Mouse (Mus musculus) lung, postnatal 14 days (tissue): ENCODE results near the gene Arid1a.

Source experiments
- DNase-seq: peaks from one replicate; pipeline ENCODE4 v3.0.0; 2021

Arid1a gene

DNA sequence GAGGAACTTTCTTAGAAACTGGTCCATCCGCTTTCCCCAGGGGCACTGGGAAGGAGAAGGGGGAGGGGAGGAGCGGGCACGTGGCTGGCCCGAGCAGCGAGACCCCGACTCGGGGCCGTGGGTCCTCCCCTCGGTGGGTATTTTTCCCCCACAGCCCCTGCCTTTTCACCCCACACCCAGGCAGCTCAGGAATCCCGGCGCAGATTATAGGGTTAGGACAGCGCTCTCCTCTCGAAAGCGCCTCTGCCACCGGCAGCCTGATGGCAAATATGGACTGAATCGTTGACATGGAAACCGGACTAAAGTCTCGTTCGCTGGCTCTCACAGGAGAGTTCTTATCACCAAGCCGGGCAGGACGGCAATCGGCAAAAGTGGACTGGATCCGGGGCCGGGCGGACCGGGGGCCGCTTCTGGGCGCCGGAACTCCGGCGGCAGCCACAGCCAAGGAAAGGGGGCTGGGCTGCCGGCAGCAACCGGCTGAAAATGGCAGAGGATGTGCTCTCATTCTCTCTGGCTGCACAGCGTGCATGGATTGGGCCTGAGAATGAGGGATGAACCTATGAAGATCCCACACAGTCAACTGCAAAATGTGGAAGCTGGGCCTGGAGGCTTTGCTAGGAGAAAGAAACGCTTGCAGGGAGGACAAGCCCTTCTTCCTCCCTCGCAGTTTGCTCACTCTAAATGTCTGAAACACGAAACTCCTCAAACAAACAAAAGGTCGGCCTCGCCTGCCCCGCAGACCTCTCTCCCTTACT, at the start of gene Arid1a:
Arid1a (minus strand) TSS at position 256 of the 755 bp plus-strand sequence.
- peak; percentile 94 for DNase-seq

DNA sequence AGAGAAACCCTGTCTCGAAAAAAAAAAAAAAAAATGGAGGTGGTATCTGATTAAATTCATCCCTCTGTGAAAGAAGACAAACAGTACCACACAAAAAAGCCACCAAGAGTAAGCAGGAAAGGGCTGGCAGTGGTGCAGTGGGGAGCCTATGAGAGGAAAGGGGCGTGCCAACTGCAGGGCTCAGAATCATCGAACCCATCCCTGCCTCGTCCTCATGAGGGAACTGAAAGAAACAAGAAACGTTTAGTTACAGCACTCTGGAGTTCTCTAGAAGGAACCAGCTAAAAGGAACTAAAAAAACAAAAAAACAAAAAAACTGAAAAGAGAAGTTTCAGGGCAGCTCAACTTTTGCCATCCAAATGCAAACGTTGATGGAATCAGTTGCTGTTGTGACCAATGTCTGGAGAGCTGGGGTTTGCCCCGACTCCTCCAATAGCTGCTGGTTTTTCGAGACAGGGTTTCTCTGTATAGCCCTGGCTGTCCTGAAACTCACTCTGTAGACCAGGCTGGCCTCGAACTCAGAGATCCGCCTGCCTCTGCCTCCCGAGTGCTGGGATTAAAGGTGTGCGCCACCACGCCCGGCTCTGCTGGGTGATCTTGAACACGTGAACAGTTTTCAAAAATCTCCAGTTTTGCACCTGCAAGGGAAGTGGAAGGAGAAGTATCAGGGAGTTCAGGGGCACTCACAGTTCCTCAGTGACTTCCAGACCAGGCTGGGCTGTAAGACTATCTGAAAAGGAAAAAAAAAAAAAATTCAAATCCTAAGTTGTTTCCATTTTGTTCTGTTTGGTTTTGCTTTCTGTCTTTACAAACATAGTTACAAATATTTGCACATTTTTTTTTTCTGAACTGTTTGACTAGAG, 48.1 kb upstream of the Arid1a start:
- peak; percentile 26 for DNase-seq

DNA sequence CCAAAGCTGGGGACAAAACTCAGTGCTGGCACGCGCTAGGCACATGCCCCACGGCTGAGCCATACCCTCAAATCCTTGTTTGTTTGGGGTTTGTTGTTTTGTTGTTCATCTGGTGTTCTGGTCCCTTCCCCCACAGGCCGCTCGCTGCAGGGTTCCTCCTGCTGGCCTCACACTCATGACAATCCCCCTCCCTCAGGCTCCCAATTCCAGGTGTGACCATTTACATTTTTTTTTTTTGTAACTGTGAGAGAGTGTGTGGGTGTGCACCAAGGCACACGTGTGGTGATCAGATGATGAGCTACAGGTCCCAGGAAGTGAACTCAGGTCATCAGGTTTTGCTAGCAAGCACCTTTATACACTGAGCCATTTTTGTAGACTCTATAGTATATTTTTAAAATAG, 44.0 kb upstream of the Arid1a start:
- no peak for DNase-seq

DNA sequence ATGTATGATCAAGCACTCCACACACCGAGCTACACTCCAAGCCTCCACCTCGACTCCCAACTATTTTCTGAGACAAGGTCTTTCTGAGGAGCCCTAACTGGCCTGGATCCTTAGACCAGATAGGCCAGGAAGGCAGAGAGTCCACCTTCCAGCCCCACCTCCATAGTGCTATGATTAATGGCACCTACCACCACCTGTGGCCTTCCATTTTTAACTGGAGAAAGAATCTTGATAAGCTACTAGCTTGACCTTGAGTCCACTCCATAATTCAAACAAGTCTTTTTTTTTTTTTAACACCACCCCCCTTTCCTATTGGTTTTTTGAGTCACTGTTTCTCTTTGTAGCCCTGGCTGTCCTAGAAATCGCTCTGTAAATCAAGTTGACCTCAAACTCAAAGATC, 36.7 kb upstream of the Arid1a start:
- no peak for DNase-seq

DNA sequence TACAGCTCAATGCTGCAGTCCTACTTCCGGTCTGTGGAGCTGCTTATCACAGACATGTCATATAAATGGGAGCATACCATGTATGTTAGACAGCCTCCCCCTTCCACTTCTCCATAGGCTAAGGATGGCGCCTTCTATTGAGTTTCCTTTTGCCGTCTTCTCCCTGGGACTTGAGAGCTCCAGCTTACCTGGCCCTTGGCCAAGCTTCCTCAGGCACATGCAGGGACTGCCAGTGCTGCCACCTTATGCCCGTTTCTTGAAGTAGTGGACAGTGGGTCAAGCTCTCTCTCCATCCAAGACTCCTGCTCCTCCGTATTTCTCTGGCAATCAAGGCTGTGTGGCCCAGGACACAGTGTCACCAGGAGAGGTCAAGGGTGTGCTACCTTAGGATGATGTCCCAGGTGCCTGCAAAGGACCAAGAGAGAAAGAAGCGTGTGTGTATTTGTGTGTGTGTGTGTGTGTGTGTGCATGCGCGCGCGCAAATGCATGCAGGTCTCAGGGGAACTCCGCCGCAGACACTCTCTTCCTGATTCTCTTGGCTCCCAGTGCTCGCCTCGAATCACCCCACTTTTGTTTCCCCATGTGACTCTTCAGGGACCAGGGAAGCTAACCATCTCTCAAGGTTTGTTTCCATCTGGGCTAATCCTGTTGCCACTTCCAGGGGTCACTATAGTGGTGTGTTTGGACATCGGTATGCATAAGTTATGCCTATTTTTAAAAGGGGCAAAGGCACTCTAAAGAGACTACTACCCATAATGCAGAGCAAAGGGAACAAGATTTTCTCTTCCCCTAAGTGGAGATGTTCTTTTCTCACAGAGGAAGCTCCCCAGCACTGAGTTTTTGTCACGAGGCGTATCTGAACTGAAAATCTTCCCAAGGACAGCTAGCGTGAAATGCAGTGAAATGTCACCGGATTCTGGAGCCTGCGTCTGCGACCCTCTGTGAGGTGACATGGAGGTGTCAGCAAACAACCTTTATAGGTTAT, 18.3 kb upstream of the Arid1a start:
- peak; percentile 94 for DNase-seq

DNA sequence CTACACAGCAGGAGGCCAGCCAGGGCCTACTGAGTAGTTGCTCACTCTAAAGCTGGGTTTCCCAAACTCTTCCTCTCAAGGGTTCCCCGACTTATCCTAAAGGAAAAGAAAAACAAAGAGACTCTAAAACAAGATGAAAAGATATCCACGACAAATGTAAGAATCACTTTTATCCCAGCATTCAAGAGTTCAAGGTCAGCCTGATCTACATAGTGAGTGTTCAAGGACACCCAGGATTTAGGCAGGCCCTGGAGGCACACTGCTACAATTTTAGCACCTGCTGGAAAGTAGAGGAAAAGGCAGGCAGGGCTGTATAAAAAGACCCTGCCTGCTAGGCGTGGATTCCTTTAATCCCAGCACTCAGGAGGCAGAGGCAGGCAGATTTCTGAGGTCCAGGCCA, 12.6 kb upstream of the Arid1a start:
- DNase-seq, result no peak

DNA sequence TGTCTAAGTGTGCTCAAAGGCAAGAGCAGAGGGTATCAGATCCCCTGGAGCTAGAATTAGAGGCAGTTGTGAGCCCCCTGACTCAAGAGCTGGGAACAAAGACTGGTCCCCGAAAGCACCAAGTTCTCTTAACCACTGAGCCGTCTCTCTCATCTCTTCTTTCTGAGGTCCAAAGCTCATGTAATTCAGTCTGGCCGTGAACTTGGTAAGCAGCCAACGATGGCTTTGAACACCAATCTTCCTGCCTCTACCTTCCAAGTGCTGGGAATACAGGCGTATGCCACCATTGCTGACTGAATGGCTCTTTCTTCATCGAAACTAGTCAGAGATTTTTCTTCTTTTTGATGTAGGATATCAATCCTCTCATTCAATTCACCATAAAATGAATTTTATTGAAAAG, 6.5 kb upstream of the Arid1a start:
- no peak for DNase-seq

DNA sequence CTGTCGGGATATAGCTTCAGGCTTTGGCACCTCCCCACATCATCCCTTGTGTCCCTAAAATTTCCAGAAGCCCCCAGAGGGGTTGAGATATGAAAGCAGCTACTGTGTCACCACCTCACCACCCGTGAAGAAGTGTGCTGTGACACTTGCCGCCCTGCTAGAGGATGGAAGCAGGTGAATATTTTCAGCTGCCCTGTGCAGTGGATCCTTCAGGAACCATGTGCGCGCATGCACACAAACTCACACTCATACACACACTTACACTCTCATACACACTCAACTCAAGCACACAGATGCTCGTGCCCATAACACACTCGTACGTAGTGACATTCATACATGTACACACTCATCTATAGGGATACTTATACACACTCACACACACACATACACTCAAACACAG, 3.1 kb upstream of the Arid1a start:
- no peak for DNase-seq

DNA sequence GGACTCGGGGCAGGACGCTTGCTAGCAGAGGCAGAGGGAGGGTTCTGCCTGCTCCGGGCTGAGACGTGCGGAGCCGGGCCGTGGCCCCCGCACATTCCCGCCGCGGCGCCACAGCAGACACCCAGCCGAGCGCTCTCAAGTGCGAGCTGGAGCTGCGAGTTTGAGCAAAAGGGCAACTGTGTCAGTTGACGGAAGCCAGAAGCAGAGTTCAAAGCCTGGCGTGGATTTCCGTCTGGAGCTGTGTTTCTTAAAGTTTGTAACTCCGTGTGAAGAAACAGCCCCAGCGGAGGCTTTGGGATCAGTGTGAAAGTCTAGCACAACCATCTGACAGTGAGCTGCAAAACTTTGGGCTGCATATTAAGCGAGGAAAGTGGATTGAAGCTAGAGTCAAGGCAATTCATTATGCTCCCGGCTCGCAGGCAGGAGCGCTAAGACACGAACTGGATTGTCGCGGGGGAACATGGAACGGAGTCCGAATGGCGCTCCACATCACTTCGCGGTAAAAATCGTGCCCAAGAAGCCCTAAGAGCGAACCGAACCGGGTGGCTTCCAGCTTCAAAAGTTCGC, 783 bp upstream of the Arid1a start:
- DNase-seq, result peak; percentile 82

DNA sequence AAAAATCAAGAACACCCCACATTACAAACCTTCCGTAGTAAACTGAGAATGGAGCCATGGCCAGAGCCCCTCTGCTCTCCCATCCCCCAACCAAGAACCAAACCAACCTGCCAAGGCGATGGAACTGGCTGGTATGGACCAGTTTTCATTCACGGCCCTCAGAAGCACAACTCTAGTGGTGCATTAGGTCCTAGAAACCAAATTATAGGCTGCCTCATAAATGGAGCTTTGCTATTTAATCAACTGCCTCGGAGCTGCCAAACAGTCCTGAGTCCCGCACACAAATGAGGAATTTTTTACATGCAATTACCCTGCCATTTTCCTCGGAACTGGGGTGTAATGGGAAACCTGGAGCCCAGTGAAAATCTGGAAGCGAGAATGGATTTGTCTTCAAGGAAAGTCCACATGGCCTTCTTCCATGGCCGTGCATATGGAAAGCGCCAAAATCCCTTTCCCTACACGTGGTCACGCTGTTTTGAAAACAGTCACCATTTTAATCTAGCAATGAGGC, 653 bp downstream of the Arid1a start:
- no peak for DNase-seq

DNA sequence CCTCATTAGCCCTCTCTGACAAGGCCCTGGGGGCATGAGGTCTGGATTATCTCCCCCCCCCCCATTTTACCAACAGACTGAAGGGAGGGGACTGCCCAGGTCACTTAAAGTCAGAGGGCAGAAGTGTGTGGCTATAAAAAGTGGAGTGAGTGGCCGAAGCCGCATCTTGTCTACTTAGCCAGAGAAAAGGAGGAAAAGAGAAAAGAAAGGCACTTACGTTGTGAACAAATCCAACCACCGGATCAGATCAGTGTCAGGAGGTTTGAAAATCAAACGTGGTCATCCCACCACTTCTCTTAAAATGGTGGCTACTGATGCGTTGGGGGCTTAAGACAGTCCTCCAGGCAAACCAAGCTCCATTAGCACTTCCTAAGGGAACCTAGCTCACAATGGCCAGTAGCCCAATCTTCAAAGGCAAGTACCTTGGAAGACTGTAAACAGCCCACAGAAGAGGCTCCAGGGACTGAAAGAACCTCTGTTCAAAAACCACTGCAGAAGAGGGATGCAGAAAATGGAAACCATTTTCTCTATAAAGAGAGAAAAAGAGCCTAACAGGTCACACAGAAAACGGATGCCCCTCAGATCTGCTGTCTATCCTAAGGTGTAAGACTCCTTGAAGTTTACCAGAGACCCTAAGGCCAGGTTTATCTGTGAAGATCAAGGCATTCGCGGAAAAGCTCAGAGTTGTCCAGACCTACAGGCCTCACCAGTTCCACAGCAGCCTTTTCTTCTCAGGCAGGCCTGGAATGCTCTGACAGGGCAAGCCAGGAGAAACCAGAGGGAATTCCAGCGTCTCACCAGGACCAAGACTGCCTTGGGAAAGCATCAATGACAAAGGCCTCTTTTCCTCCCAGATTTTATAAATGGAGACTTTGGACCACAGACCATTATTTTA, 1.5 kb downstream of the Arid1a start:
- no peak for DNase-seq

DNA sequence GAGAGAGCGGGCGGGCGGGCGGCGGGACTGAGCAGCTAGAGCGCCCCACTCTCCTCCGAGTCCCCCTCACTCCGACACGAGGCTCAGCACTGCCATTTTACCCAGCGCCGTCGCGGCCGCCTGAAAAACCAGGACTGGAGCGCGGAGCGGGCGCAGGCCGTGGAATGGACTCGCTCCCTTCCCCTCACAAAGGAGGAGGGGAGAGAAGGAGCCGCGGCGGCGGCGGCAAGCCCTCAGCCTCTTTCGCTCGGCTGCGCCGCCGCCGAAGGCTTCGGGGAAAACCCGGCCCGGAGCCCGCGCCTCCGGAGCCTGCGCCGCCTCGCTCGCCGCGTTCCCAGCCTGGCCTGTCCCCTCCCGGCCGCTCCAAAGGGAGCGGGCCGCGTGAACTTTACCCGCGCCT, 2.3 kb downstream of the Arid1a start:
- DNase-seq, result peak; percentile 98

DNA sequence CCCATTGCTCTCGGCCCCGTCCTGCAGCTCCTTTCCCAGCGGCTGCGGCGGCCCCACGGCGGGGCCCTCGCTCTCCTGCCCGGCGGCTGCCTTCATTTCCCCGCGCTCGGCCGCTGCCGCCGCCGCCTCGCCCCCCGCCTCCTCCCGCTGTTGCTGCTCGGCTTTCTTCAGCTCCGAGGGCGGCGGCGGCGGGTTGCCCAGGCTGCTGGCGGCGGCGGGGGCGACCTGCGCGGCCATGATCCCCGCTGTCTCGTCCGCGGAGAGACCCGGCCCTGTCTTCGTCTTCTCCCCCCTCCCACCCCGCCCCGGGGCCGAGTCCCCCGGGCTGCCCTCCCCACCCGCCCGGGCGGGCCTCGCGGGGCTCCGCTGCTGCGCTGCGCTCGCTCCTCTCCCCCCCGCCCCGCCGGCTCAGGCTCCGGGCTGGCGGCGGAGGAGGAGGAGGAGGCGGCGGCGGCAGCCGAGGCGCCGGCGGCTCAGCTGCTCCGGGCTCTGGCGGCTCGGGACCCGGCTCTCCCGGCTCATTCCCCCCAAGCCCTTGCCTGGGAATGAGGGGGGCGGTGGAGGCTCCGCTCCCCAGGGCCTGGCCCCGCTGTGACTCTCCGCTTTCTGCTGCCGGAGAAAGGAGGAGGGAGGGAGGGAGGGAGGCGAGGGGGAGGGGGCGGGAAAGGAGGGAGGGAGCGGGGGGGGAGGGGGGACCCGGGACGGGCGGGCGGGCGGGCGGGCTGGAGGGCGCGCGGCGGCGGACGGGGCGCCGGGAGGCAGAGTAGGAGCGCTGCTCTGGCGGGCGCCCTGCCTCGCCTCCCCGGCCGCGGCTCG, 3.0 kb downstream of the Arid1a start:
- DNase-seq, result peak; percentile 66

DNA sequence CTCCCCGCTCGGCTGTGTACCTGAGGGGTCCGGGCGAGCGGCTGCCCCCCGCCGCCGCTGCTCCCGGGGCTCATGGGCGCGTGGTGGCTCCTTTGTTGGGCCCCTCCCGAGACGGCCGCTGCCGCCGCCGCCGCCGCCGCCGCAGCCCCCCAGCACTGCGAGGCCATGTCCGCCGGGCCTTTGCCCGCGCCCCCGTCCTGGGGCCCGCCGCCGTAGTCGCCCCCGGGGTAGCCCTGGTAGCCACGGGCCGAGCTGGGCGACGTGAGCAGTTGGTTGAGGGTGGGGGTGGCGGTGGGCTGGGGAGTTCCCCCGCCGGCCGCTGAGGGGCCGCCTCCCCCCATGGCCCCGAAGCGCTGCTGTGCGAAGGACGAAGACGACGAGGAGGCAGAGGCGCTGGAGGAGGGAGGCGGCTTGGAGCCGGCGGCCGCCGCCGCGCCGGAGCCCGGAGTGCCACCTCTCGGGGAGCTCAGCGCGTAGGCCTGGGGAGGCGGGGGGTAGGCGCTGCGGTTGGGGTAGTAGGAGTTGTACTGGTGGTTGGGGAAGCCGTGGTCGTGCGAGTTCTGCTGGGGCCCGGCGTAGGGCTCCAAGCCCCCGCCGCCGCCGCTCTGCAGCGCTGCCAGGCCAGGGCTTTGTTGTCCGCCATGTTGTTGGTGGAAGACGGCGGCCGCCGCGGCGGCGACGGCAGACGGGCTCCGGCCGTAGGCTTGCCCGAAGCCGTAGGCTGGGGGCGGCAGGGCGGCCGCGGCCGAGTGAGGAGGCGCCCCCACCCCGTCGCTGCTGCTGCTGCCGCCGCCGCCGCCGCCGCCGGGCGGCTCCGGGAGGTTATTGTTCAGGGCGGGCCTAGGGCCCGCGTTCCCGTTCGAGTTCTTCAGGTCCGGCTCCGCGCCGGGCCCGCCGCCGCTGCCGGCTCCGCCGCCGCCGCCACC, 3.9 kb downstream of the Arid1a start:
- peak; percentile 46 for DNase-seq

DNA sequence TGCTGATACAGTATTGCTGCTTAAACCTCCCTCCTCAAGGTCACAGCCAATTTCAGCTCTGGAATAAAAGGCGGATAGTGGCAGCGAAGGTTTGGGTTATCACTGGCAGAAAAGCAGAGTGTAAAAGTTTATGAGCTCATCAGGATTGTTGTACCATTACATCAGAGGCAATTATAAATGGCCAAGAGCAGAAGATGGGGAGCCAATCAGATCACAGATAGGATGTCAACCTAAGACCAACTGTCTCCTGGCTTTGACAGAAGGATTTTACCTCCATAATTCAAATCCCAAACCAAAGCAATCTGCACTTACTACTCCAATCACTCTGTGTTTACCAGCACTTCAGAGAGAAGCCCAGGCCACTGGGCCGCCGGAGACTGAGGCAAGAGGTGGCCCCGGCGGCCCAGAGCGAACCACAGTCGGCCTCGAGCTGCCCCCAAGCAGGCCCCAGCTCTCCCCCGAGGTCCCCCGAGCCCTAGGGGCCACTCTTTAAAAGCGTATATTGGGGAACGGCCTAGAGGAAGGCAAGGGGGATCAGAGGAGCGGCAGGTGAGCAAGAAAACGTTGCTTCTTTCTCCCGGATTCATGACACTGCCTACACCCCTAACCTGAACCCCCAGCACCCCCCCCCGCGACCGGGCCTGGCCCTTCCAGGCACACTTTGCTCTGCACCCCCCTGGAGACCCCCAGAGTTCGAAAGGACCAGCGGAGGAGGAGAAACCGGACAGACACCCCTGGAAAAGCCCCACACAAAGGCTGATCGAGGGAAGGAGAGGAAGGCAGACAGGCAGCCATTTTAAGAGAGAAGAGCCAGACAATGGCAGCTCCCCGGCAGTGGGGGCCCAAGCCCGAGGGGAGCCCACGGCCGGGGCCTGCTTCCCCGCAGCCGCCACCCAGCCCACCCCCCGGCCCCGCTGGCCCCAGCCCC, 4.8 kb downstream of the Arid1a start:
- no peak for DNase-seq

DNA sequence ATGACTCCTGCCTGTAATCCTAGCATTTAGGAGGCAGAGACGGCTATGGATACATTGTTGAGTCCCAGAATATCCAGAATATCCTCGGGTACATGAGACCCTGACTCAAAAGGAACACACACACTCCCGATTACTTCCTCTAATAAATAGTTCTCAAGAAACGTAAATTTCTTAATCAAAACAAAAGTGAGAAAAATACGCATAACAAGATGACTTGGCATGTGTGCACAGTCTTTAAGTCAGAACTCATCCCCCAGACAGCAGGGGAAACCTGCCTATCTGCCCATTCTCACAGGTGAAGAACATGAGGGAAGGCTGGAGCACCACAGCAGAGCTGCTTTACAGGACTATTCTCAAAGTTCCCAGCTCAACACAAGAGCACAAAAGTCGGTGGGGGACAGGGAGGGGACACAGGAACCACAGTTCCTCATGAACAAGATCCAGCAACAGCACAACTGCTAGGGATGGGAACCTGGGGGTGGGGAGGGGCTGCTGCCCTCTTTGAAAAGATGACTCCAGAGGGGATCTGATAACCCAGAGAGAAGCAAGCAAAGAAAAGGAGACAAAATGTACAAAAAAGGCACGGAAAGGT, 6.3 kb downstream of the Arid1a start:
- DNase-seq, result no peak

DNA sequence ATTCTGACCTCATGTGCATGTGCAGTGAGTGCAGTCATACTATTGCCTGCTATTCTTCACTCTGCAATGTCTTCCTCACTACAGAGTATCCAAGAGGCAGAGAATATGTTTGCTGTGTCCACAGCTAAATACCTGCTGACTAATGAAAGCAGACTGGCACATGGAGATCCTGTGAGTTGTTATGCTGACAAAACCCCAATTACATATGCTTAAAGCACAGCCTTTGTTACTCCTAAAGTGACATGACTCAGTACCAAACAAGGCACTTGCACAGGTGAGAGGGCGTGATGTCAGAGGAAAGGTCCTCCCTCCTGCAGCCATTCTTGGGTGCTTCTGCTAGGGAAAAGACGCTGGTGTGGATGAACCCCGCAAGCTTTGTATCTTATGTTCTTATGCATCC, 21.3 kb downstream of the Arid1a start:
- no peak for DNase-seq

DNA sequence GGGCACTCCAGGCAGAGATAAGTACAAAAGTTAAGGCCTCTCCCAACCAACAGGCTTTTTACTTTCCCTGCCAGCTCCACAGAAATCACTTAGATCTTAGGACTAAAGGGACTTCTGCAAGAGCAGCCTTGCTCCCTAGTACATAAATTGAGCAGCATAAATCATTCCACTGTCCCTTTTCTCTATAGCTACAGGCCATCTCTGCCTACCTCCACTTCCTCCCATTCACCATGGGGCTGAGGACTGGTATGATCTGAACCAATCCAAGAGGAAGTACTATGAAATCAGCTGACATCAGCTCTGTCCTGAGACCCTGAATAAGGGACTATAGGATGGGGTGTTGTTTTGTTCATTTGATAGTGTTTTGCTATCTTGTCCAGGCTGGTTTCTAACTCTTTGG, 26.4 kb downstream of the Arid1a start:
- DNase-seq, result no peak
